Mouse (Mus musculus): ENCODE data around the gene Txnrd1.
A peak's percentile ranks its signal among the peaks of the same experiment; 100 is the strongest.

Txnrd1 gene

GRCm38 (mm10) chr10:82833926-82834325 lies at the start of gene Txnrd1:
Txnrd1 (plus strand) TSS chr10:82833951.
- TF ChIP-seq GATA4 (IDR thresholded peaks at IDR 0.05; ENCODE audit: insufficient replicate concordance, low read length) = no peak

GRCm38 (mm10) chr10:82789181-82789580 lies 44.6 kb upstream of the Txnrd1 start:
- no peak for TF ChIP-seq GATA4 (IDR thresholded peaks at IDR 0.05; ENCODE audit: insufficient replicate concordance, low read length)

- peak; percentile 48; the same call in 1 of the 2 replicates for TF ChIP-seq GATA4 (IDR thresholded peaks at IDR 0.05; ENCODE audit: insufficient replicate concordance, low read length)
Measured at GRCm38 (mm10) chr10:82790504-82790903, 43.2 kb upstream of the Txnrd1 start.

GRCm38 (mm10) chr10:82791713-82792112 lies 42.0 kb upstream of the Txnrd1 start:
- no peak for TF ChIP-seq GATA4 (IDR thresholded peaks at IDR 0.05; ENCODE audit: insufficient replicate concordance, low read length)

- TF ChIP-seq GATA4 (IDR thresholded peaks at IDR 0.05; ENCODE audit: insufficient replicate concordance, low read length) = no peak
Measured at GRCm38 (mm10) chr10:82792311-82792710, 41.4 kb upstream of the Txnrd1 start.

- TF ChIP-seq GATA4 (IDR thresholded peaks at IDR 0.05; ENCODE audit: insufficient replicate concordance, low read length) = no peak
Measured at GRCm38 (mm10) chr10:82795071-82795731, 38.5 kb upstream of the Txnrd1 start.

GRCm38 (mm10) chr10:82795767-82796166 lies 38.0 kb upstream of the Txnrd1 start:
- no peak for TF ChIP-seq GATA4 (IDR thresholded peaks at IDR 0.05; ENCODE audit: insufficient replicate concordance, low read length)

GRCm38 (mm10) chr10:82796471-82797118 lies 37.2 kb upstream of the Txnrd1 start:
- TF ChIP-seq GATA4 (IDR thresholded peaks at IDR 0.05; ENCODE audit: insufficient replicate concordance, low read length) = no peak

GRCm38 (mm10) chr10:82797119-82797491 lies 36.6 kb upstream of the Txnrd1 start:
- no peak for TF ChIP-seq GATA4 (IDR thresholded peaks at IDR 0.05; ENCODE audit: insufficient replicate concordance, low read length)

GRCm38 (mm10) chr10:82798312-82798933 lies 35.3 kb upstream of the Txnrd1 start:
- no peak for TF ChIP-seq GATA4 (IDR thresholded peaks at IDR 0.05; ENCODE audit: insufficient replicate concordance, low read length)

- no peak for TF ChIP-seq GATA4 (IDR thresholded peaks at IDR 0.05; ENCODE audit: insufficient replicate concordance, low read length)
Measured at GRCm38 (mm10) chr10:82800094-82800493, 33.7 kb upstream of the Txnrd1 start.

GRCm38 (mm10) chr10:82804396-82804795 lies 29.4 kb upstream of the Txnrd1 start:
- TF ChIP-seq GATA4 (IDR thresholded peaks at IDR 0.05; ENCODE audit: insufficient replicate concordance, low read length) = no peak

- no peak for TF ChIP-seq GATA4 (IDR thresholded peaks at IDR 0.05; ENCODE audit: insufficient replicate concordance, low read length)
Measured at GRCm38 (mm10) chr10:82805111-82805510, 28.6 kb upstream of the Txnrd1 start.

GRCm38 (mm10) chr10:82806414-82806813 lies 27.3 kb upstream of the Txnrd1 start:
- no peak for TF ChIP-seq GATA4 (IDR thresholded peaks at IDR 0.05; ENCODE audit: insufficient replicate concordance, low read length)

- no peak for TF ChIP-seq GATA4 (IDR thresholded peaks at IDR 0.05; ENCODE audit: insufficient replicate concordance, low read length)
Measured at GRCm38 (mm10) chr10:82807238-82807637, 26.5 kb upstream of the Txnrd1 start.

GRCm38 (mm10) chr10:82808155-82808554 lies 25.6 kb upstream of the Txnrd1 start:
- no peak for TF ChIP-seq GATA4 (IDR thresholded peaks at IDR 0.05; ENCODE audit: insufficient replicate concordance, low read length)

All from liver, adult (tissue).